Mouse (Mus musculus): ENCODE measurements around the gene Prr14l. TPM values are rescaled to one million over a fixed set of nuclear protein-coding genes. Genes with fewer than 3 reads are reported as not detected.
"Not testable (repeated sequence)": the region's sequence is repeated elsewhere in the genome, so short reads cannot be mapped to it uniquely, and the experiment has no call there.

Prr14l gene
- polyA plus RNA-seq, 1 experiment: 16.8 TPM

GRCm38 (mm10) chr5:32760787-32761186, 93.3 kb downstream of the Prr14l start:
- H3K4me3 ChIP-seq (ENCODE audit: insufficient read depth, low read length): no peak overlapping the region
- no peak overlapping the region for H3K27ac ChIP-seq (ENCODE audit: insufficient read depth, low read length)
- TF ChIP-seq POLR2A (IDR thresholded peaks at IDR 0.05; ENCODE audit: low read depth, low read length) (no peak), CTCF (IDR thresholded peaks at IDR 0.05; ENCODE audit: borderline replicate concordance, insufficient read depth, low read length) (no peak)

GRCm38 (mm10) chr5:32760352-32760751, 93.7 kb downstream of the Prr14l start:
- not testable (repeated sequence) for H3K4me3 ChIP-seq (ENCODE audit: insufficient read depth, low read length); H3K4me1 ChIP-seq (ENCODE audit: control insufficient read depth, insufficient read depth, low read length); H3K27ac ChIP-seq (ENCODE audit: insufficient read depth, low read length)

More at GRCm38 (mm10) chr5:32760787-32761186, 93.3 kb downstream of the Prr14l start:
- H3K4me1 ChIP-seq (ENCODE audit: control insufficient read depth, insufficient read depth, low read length): peaks cover 3% of the 10 kb centered on the region; the same call in 1 of the 2 replicates

GRCm38 (mm10) chr5:32759662-32760061, 94.4 kb downstream of the Prr14l start:
- no peak for TF ChIP-seq POLR2A (IDR thresholded peaks at IDR 0.05; ENCODE audit: low read depth, low read length)
- no peak for TF ChIP-seq CTCF (IDR thresholded peaks at IDR 0.05; ENCODE audit: borderline replicate concordance, insufficient read depth, low read length)
- Histone ChIP-seq H3K27ac (ENCODE audit: insufficient read depth, low read length) (no peak overlapping the region), H3K4me3 (ENCODE audit: insufficient read depth, low read length) (no peak overlapping the region), H3K4me1 (ENCODE audit: control insufficient read depth, insufficient read depth, low read length) (peaks cover 3% of the 10 kb centered on the region; the same call in 1 of the 2 replicates)

- TF ChIP-seq POLR2A (IDR thresholded peaks at IDR 0.05; ENCODE audit: low read depth, low read length) (no peak), CTCF (IDR thresholded peaks at IDR 0.05; ENCODE audit: borderline replicate concordance, insufficient read depth, low read length) (no peak)
- Histone ChIP-seq H3K4me1 (ENCODE audit: control insufficient read depth, insufficient read depth, low read length) (no peaks in the 10 kb centered on the region), H3K27ac (ENCODE audit: insufficient read depth, low read length) (no peak overlapping the region), H3K4me3 (ENCODE audit: insufficient read depth, low read length) (no peak overlapping the region)
Measured at GRCm38 (mm10) chr5:32756141-32756540, 97.9 kb downstream of the Prr14l start.

GRCm38 (mm10) chr5:32751736-32752135, 102.3 kb downstream of the Prr14l start:
- no peaks in the 10 kb centered on the region for H3K4me1 ChIP-seq (ENCODE audit: control insufficient read depth, insufficient read depth, low read length)
- H3K4me3 ChIP-seq (ENCODE audit: insufficient read depth, low read length): no peak overlapping the region
- no peak for TF ChIP-seq CTCF (IDR thresholded peaks at IDR 0.05; ENCODE audit: borderline replicate concordance, insufficient read depth, low read length)
- TF ChIP-seq POLR2A (IDR thresholded peaks at IDR 0.05; ENCODE audit: low read depth, low read length): no peak
- no peak overlapping the region for H3K27ac ChIP-seq (ENCODE audit: insufficient read depth, low read length)

GRCm38 (mm10) chr5:32748936-32749335, 105.1 kb downstream of the Prr14l start:
- no peaks in the 10 kb centered on the region for H3K4me1 ChIP-seq (ENCODE audit: control insufficient read depth, insufficient read depth, low read length)
- H3K4me3 ChIP-seq (ENCODE audit: insufficient read depth, low read length): no peak overlapping the region
- no peak overlapping the region for H3K27ac ChIP-seq (ENCODE audit: insufficient read depth, low read length)
- no peak for TF ChIP-seq CTCF (IDR thresholded peaks at IDR 0.05; ENCODE audit: borderline replicate concordance, insufficient read depth, low read length)
- no peak for TF ChIP-seq POLR2A (IDR thresholded peaks at IDR 0.05; ENCODE audit: low read depth, low read length)

- H3K27ac ChIP-seq (ENCODE audit: insufficient read depth, low read length): no peak overlapping the region
- H3K4me3 ChIP-seq (ENCODE audit: insufficient read depth, low read length): no peak overlapping the region
- peak; percentile 63; the same call in 1 of the 2 replicates for TF ChIP-seq CTCF (IDR thresholded peaks at IDR 0.05; ENCODE audit: borderline replicate concordance, insufficient read depth, low read length)
- no peak for TF ChIP-seq POLR2A (IDR thresholded peaks at IDR 0.05; ENCODE audit: low read depth, low read length)
- H3K4me1 ChIP-seq (ENCODE audit: control insufficient read depth, insufficient read depth, low read length): no peaks in the 10 kb centered on the region
Measured at GRCm38 (mm10) chr5:32747650-32748375, 106.2 kb downstream of the Prr14l start.

- TF ChIP-seq CTCF (IDR thresholded peaks at IDR 0.05; ENCODE audit: borderline replicate concordance, insufficient read depth, low read length) (no peak), POLR2A (IDR thresholded peaks at IDR 0.05; ENCODE audit: low read depth, low read length) (peak; percentile 84)
- Histone ChIP-seq H3K27ac (ENCODE audit: insufficient read depth, low read length) (peak overlapping the region; percentile 88), H3K4me3 (ENCODE audit: insufficient read depth, low read length) (peak overlapping the region; percentile 68), H3K4me1 (ENCODE audit: control insufficient read depth, insufficient read depth, low read length) (no peaks in the 10 kb centered on the region)
Measured at GRCm38 (mm10) chr5:32745705-32746655, 108.1 kb downstream of the Prr14l start.

GRCm38 (mm10) chr5:32742149-32742548, 111.9 kb downstream of the Prr14l start:
- Histone ChIP-seq H3K4me3 (ENCODE audit: insufficient read depth, low read length) (no peak overlapping the region), H3K27ac (ENCODE audit: insufficient read depth, low read length) (no peak overlapping the region), H3K4me1 (ENCODE audit: control insufficient read depth, insufficient read depth, low read length) (no peaks in the 10 kb centered on the region)
- TF ChIP-seq CTCF (IDR thresholded peaks at IDR 0.05; ENCODE audit: borderline replicate concordance, insufficient read depth, low read length): no peak
- TF ChIP-seq POLR2A (IDR thresholded peaks at IDR 0.05; ENCODE audit: low read depth, low read length): no peak

- not testable (repeated sequence) for H3K4me1 ChIP-seq (ENCODE audit: control insufficient read depth, insufficient read depth, low read length)
Measured at GRCm38 (mm10) chr5:32741377-32741776, 112.7 kb downstream of the Prr14l start.

GRCm38 (mm10) chr5:32740850-32741249, 113.2 kb downstream of the Prr14l start:
- H3K27ac ChIP-seq (ENCODE audit: insufficient read depth, low read length); H3K4me3 ChIP-seq (ENCODE audit: insufficient read depth, low read length); H3K4me1 ChIP-seq (ENCODE audit: control insufficient read depth, insufficient read depth, low read length): not testable (repeated sequence)

More at GRCm38 (mm10) chr5:32741377-32741776, 112.7 kb downstream of the Prr14l start:
- H3K27ac ChIP-seq (ENCODE audit: insufficient read depth, low read length); H3K4me3 ChIP-seq (ENCODE audit: insufficient read depth, low read length): not testable (repeated sequence)

Data from embryonic fibroblast, embryonic 13.5 days (primary cell).